Mouse (Mus musculus): ENCODE measurements at regions not wholly inside any gene's neighbourhood (a gene's known extent, or its start where the extent isn't known, plus 50 kb on each side); places are given as distances from the start of the nearest gene placed in this dataset.
"Not testable (repeated sequence)": the region's sequence is repeated elsewhere in the genome, so short reads cannot be mapped to it uniquely, and the experiment has no call there.

DNA sequence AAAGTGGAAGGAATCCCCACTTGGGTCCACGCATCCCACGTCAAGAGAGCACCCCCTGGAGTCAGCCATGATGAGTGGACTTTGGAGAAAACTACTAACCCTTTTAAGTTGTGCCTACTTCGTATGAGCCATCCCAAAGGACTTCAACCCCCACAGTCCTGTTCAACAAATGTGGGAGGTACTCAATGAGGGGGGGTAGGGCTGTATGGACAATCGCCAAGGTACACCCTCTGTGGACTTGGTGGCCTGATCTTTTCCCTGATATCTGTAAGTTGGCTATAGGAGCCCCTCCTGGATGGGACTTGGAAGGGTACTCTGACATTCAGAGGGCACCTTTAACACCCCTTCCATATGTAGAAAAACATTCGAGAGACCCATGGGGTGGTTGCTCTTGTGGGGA, 256.5 kb upstream of the Olfr161 start:
- H3K4me2 ChIP-seq; H3K9me3 ChIP-seq; H3K4me1 ChIP-seq (replicated peaks); H3K36me3 ChIP-seq; ATAC-seq (ENCODE audit: insufficient number of reproducible peaks, insufficient read depth, low FRiP score, low TSS enrichment, low read depth); H3K4me3 ChIP-seq (replicated peaks); H3K9ac ChIP-seq (replicated peaks); H3K27me3 ChIP-seq; H3K27ac ChIP-seq: not testable (repeated sequence)
- WGBS, result 87% methylated on average over 5 of the region's 5 CpGs

DNA sequence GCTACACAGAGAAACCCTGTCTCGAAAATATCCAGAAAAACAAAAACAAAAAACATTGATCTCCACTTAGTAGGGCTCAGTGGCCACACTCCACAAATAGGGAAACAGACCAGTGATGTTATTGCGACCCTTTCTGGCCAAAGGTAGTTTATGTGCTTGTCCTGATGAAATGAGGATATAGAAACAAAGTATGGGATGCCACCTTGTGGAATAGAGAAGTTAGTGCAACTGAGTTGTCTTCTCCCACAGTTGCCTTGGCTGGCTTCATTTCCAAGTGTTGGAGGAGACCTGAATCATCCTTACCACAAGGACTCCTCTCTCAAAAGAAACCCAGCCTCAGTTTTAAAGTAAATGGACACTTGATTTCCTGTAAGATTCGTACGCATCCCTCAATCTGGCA, 247.5 kb upstream of the Olfr161 start:
- H3K9ac ChIP-seq (replicated peaks); H3K36me3 ChIP-seq; H3K4me3 ChIP-seq (replicated peaks); H3K4me2 ChIP-seq; H3K27me3 ChIP-seq; H3K9me3 ChIP-seq; H3K4me1 ChIP-seq (replicated peaks); H3K27ac ChIP-seq; ATAC-seq (ENCODE audit: insufficient number of reproducible peaks, insufficient read depth, low FRiP score, low TSS enrichment, low read depth): not testable (repeated sequence)
- WGBS, result 38% methylated on average over 4 of the region's 4 CpGs

DNA sequence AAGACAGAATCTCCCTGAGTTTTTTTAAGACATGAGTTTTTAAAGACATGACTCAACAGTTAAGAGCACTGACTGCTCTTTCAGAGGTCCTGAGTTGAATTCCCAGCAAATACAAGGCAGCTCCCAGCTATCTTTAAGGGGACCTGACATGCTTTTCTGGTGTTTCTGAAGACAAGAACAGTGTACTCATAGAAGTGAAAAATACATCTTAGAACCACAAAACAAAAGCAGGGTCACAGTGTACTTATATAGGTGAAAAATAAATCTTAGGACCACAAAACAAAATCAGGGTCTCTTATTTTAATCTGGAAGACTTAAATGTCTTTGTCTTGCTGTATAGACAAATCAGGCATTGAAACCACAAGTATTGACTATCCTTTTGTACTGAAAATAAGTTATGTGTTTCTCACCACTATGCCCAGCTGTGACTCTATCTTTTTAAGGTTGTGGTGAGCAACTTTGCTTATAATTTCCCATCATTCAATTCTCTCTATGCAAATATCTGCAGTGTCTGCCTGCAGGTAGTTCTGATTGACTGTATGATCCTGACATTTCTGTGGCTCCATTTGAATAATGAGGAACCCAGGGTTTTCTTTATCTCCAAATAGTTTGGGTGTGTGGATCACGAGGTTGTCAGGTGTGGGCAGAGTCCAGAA, 246.0 kb upstream of the Olfr161 start:
- not testable (repeated sequence) for H3K27ac ChIP-seq; H3K4me1 ChIP-seq (replicated peaks); ATAC-seq (ENCODE audit: insufficient number of reproducible peaks, insufficient read depth, low FRiP score, low TSS enrichment, low read depth); H3K36me3 ChIP-seq; H3K27me3 ChIP-seq; H3K9ac ChIP-seq (replicated peaks); H3K4me2 ChIP-seq; H3K9me3 ChIP-seq; H3K4me3 ChIP-seq (replicated peaks)
- no CpG with 5 or more reads among the region's 1 CpGs for WGBS

DNA sequence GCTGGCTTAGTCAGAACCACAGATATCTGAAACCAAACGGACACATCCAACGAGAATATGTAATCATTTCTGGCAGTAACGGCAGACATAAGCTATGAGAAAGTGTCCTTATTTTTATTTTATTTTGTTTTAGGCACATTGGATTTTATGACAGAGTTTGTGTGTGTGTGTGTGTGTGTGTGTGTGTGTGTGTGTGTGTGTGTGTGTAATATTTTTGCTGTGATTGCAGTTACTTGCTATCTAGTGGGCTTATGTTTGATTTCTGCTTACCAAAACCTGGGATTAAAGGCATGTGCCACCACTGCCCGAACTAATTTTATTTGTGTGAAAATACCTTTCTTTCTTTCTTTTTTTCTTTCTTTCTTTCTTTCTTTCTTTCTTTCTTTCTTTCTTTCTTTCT, 241.5 kb upstream of the Olfr161 start:
- H3K4me1 ChIP-seq (replicated peaks); H3K4me2 ChIP-seq; H3K4me3 ChIP-seq (replicated peaks); H3K36me3 ChIP-seq; H3K9me3 ChIP-seq; H3K9ac ChIP-seq (replicated peaks); H3K27me3 ChIP-seq; ATAC-seq (ENCODE audit: insufficient number of reproducible peaks, insufficient read depth, low FRiP score, low TSS enrichment, low read depth); H3K27ac ChIP-seq: not testable (repeated sequence)
- WGBS, result 82% methylated on average over 1 of the region's 4 CpGs

DNA sequence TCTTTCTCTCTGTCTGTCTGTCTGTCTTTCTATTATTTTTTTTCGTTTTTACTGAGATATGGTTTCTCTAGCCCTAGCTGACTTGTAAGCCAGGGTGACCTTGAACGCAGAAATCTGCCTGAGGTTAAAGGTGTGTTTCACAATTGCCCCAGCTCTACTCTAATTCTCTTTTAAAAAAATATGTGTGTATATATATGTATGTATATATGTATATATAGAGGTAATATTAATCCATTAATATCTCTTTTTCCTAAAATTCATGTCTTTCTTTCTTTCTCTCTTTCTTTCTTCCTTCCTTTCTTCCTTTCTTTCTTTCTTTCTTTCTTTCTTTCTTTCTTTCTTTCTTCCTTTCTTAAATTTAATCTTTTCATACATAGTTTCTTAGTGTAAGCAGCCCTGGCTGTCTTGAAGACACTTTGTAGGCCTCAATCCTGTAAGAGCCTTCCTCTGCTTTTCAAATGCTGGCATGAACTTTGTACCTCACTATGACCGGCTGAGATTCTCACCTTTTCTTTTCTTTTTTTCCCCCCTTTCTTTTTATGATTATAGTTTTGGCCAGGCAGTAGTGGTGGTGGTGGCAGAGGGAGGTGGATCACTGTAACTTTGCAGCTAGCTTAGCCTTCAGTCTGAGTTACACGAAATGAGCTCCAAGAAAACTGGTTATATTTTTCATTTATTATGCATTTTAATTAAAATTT, 240.8 kb upstream of the Olfr161 start:
- not testable (repeated sequence) for H3K27me3 ChIP-seq; H3K4me3 ChIP-seq (replicated peaks); H3K36me3 ChIP-seq; H3K9me3 ChIP-seq; H3K4me2 ChIP-seq; H3K4me1 ChIP-seq (replicated peaks); H3K9ac ChIP-seq (replicated peaks); H3K27ac ChIP-seq
- ATAC-seq (ENCODE audit: insufficient number of reproducible peaks, insufficient read depth, low FRiP score, low TSS enrichment, low read depth), result 0 out of 2 replicates have a peak, but pooled peaks have one; percentile 27
- 39% methylated on average over 3 of the region's 4 CpGs for WGBS

GRCm38 (mm10) chr16:3350668-3351507, 240.0 kb upstream of the Olfr161 start:
- not testable (repeated sequence) for H3K9ac ChIP-seq (replicated peaks); H3K4me3 ChIP-seq (replicated peaks); H3K4me1 ChIP-seq (replicated peaks); H3K4me2 ChIP-seq; H3K27ac ChIP-seq; H3K36me3 ChIP-seq; H3K9me3 ChIP-seq; H3K27me3 ChIP-seq
- 74% methylated on average over 7 of the region's 7 CpGs for WGBS
- peak; percentile 94 for ATAC-seq (ENCODE audit: insufficient number of reproducible peaks, insufficient read depth, low FRiP score, low TSS enrichment, low read depth)

DNA sequence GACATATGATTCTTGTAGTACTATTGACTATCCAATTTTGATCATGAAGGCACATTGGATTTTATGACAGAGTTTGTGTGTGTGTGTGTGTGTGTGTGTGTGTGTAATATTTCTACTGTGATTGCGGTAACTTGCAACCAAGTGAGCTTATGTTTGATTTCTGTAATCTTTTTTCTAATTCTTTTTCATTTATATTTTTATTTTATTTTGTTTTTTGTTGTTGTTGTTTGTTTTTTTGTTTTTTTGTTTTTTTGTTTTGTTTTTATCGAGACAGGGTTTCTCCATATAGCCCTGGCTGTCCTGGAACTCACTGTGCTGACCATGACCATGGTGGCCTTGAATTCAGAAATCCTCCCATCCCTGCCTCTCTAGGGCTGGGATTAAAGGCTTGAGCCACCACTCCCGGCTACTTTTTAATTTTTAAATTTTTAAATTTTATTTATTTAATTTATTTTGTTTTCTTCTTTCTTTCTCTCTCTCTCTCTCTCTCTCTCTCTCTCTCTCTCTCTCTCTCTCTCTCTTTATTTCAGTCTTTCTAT, 239.3 kb upstream of the Olfr161 start:
- H3K27me3 ChIP-seq; H3K27ac ChIP-seq; H3K4me3 ChIP-seq (replicated peaks); H3K4me1 ChIP-seq (replicated peaks); H3K4me2 ChIP-seq; H3K9me3 ChIP-seq; H3K9ac ChIP-seq (replicated peaks); H3K36me3 ChIP-seq: not testable (repeated sequence)
- peak; percentile 86; the same call in 1 of the 2 replicates for ATAC-seq (ENCODE audit: insufficient number of reproducible peaks, insufficient read depth, low FRiP score, low TSS enrichment, low read depth)
- WGBS, result 80% methylated on average over 3 of the region's 3 CpGs

Measured in limb, embryonic 12.5 days (tissue).